Mouse (Mus musculus) cortical plate, adult 2 months (tissue): ENCODE measurements at regions not wholly inside any gene's neighbourhood (a gene's known extent, or its start where the extent isn't known, plus 50 kb on each side); places are given as distances from the start of the nearest gene placed in this dataset.

Source experiments
- CTCF ChIP-seq: fragments of 200-500 bp; IDR thresholded peaks from 2 replicates; pipeline ENCODE4 v1.5.1; 2011; ENCODE audit warnings: mild to moderate bottlenecking, control low read depth, low read length; ENCODE audit not compliant: insufficient read depth; ENCODE audit errors: extremely low read depth
- POLR2A ChIP-seq: fragments of 200-500 bp; IDR thresholded peaks from 2 replicates; pipeline ENCODE4 v1.6.1; 2011; ENCODE audit warnings: mild to moderate bottlenecking, low read length, control low read depth; ENCODE audit not compliant: insufficient read depth; ENCODE audit errors: extremely low read depth

DNA sequence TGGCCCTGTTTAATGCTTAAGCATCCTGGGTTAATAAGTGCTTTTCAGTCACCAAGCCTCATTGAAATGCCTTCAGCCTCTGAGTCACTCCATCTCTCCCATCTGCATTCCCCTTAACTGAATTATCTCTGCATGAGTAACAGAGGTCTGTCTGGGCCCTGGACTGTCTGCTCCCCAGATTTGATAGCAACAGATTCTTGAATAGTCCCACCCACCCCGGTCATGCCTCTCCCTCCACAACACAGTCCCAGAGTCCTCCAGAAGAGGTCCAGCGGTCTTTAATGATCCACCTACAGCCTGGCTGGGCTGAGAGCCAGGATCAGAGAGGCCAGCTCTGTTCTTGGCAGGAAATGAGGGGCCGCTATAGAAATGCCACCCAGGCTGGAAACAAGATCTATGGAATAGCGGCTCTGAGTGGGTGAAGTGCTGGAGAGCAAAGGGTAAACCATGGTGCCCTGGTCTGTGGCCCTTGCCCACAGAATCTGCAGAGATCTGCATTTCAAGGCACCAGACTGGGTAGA, 125.3 kb upstream of the Ncam1 start:
- TF ChIP-seq CTCF = no peak
- TF ChIP-seq POLR2A = no peak
